Mouse (Mus musculus) megakaryocyte, embryonic 14.5 days (primary cell): ENCODE data around the gene Aes. TPM values are rescaled to one million over a fixed set of nuclear protein-coding genes. Genes with fewer than 3 reads are reported as not detected.

ENCODE experiments used
- H3K27me3 ChIP-seq: replicated peaks from 2 replicates; pipeline ENCODE3; 2012; ENCODE audit warnings: inconsistent platforms
- H3K36me3 ChIP-seq: replicated peaks from 2 replicates; pipeline ENCODE3; 2012; ENCODE audit warnings: low read length, inconsistent platforms, mixed read lengths
- H3K4me1 ChIP-seq: 2 replicates; pipeline ENCODE4 v1.6.1; 2012; ENCODE audit warnings: inconsistent platforms
- H3K4me3 ChIP-seq: replicated peaks from 2 replicates; pipeline ENCODE3; 2012; ENCODE audit warnings: moderate library complexity, mild to moderate bottlenecking, inconsistent platforms
- H3K9me3 ChIP-seq: 2 replicates; pipeline ENCODE4 v1.6.1; 2012; ENCODE audit warnings: inconsistent platforms
- FLI1 ChIP-seq: IDR thresholded peaks from 2 replicates; pipeline ENCODE4 v1.6.1; 2012; ENCODE audit warnings: low read length, inconsistent platforms, mixed read lengths
- GATA1 ChIP-seq: IDR thresholded peaks from 3 replicates; pipeline ENCODE4 v1.6.1; 2012; ENCODE audit warnings: mixed read lengths, low read length, inconsistent platforms, borderline replicate concordance
- polyA plus RNA-seq: library from polyadenylated mRNA; stranded (reverse); fragments of >175 nt; gene quantifications from 2 replicates; pipeline ENCODE4 v1.2.3, GENCODE M21; 2012; ENCODE audit warnings: low replicate concordance; ENCODE audit not compliant: insufficient read depth

The Aes gene
- polyA plus RNA-seq, 1 experiment: 2,412 TPM

DNA sequence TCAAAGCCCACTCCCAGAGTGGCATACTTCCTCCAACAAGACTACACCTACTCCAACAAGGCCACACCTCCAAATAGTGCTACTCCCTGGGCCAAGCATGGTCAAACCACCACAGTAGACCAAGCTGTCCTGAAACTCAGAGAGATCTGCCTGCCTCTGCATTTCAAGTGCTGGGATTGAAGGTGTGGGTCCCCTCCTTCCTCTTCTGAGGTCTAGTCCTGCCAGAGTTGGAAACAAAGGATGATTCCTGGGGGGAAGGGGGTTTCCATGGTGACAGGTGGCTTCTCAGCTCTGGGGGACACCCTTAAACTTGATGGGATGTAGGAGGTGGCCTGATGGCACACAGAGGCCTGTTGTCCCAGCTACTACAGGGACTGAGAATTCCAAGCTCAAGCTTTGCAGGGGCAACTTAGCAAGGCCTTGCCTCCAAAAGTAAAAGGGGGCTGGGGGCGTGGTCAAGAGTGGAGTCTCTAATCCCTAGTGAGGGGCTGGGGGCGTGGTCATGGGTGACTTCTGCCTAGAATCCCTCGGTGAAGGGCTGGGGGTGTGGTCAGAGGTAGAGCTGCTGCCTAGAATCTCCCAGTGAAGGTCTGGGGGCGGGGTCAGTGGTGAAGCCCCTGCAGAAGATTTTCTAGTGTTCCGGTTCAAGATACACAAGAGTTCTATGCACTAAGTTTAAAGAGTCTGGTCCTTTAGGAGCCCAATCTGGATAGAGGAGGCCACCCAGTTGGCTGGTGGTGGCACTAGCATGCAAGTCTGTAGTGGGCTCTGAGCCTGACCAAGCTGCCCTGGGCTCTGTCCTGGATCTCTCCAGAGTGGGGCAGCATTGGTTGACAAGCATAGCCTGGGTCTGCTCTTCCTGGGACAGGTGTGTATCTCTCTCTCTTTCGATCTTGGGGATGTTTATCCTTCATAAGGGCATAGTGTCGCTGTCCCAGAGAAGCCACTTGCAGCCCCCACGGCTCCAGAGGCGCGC lies 15.1 kb downstream of the Aes start, which contains the start of gene Tle2:
Tle2 (plus strand) TSS at position 481 of the 976 bp plus-strand sequence.
- Histone ChIP-seq H3K36me3 (peaks cover 9% of the 10 kb centered on the region), H3K9me3 (peaks cover 13% of the 10 kb centered on the region; the same call in 1 of the 2 replicates), H3K27me3 (peaks cover 61% of the 10 kb centered on the region), H3K4me3 (peak within 1 kb of the TSS; percentile 90), H3K4me1 (peaks cover 83% of the 10 kb centered on the region)
- TF ChIP-seq FLI1 (no peak), GATA1 (no peak)

DNA sequence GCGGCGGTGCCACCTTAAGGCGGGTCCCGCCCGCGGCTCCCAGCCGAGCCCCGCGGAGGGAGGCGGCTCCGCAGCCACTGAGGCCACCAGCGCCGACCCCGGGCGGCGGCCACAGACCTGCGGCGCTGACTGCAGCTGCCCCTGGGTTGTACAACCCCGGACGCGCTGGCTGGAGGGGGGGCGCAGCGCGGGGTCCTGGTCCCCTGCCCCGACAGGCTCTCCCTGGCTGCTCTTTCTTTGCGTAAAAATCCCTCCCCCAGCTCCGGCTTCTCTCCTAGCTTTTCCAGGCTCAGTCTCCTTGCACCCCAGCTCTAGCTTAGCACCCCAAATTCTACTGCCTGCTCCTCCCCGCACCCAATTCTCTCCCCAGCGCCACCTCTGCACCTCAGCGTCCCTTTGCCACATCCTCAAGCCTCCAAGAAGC lies 15.9 kb downstream of the Aes start:
- peaks cover 67% of the 10 kb centered on the region for H3K27me3 ChIP-seq

DNA sequence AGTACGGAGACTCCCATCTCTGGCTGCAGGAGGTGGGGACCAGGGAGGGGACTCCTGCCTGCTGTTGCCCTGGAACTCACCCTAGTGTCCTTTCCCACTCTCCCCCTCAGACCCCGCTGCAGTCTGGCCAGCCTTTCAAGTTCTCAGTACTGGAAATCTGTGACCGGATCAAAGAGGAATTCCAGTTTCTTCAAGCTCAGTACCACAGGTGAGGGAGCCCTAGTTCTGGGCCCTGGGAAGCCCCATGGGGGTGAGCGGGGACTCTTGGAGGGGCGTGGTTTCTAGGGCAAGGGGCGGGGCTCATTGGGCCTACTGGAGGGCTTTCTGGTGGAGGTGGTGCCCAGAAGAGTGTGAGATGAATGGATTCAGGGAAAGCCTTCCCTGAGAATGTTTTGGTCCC lies 16.4 kb downstream of the Aes start:
- Histone ChIP-seq H3K9me3 (peaks cover 13% of the 10 kb centered on the region; the same call in 1 of the 2 replicates), H3K4me1 (peaks cover 83% of the 10 kb centered on the region), H3K27me3 (peaks cover 70% of the 10 kb centered on the region), H3K4me3 (peak overlapping the region; percentile 90), H3K36me3 (peaks cover 9% of the 10 kb centered on the region)
- TF ChIP-seq GATA1 (no peak), FLI1 (no peak)

More for the DNA sequence above, 15.9 kb downstream of the Aes start:
- peaks cover 83% of the 10 kb centered on the region for H3K4me1 ChIP-seq
- peaks cover 9% of the 10 kb centered on the region for H3K36me3 ChIP-seq
- peak overlapping the region; percentile 90 for H3K4me3 ChIP-seq
- no peak for TF ChIP-seq GATA1
- TF ChIP-seq FLI1: no peak
- H3K9me3 ChIP-seq: peaks cover 13% of the 10 kb centered on the region; the same call in 1 of the 2 replicates

- TF ChIP-seq FLI1: no peak
- TF ChIP-seq GATA1: no peak
- H3K9me3 ChIP-seq: peaks cover 8% of the 10 kb centered on the region; the same call in 1 of the 2 replicates
- peak overlapping the region; percentile 89 for H3K4me3 ChIP-seq
- H3K36me3 ChIP-seq: peaks cover 12% of the 10 kb centered on the region
- H3K27me3 ChIP-seq: peaks cover 61% of the 10 kb centered on the region
- peaks cover 90% of the 10 kb centered on the region for H3K4me1 ChIP-seq
These were observed 20.7 kb downstream of the Aes start for GRCm38 (mm10) chr10:81579967-81580366.

- peaks cover 56% of the 10 kb centered on the region for H3K27me3 ChIP-seq
- H3K9me3 ChIP-seq: peaks cover 8% of the 10 kb centered on the region; the same call in 1 of the 2 replicates
- no peak for TF ChIP-seq FLI1
- no peak for TF ChIP-seq GATA1
These were observed 21.3 kb downstream of the Aes start for GRCm38 (mm10) chr10:81580441-81581070.

DNA sequence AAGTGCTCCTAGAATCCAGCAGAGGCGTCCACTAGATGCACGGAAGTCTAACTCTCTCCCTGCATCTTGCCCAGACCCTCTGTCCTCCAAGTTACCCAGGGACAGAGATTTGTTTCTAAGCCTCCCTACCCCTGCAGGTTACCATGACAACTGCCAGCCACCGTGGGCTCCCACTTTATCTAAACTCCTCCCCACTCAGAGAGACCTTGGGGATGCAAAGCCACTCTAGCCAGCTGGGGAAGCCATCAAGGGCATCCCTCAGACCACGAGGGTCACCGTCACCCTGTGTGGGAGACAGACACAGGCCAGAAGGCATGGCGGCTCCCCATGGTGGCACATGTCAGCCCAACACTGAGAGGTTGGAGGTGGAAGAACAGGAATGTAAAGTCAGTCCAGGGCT lies 24.1 kb downstream of the Aes start:
- Histone ChIP-seq H3K4me3 (no peak overlapping the region), H3K9me3 (no peaks in the 10 kb centered on the region), H3K27me3 (peaks cover 46% of the 10 kb centered on the region), H3K36me3 (peaks cover 36% of the 10 kb centered on the region), H3K4me1 (peaks cover 83% of the 10 kb centered on the region)
- no peak for TF ChIP-seq GATA1
- TF ChIP-seq FLI1: no peak

More at GRCm38 (mm10) chr10:81580441-81581070, 21.3 kb downstream of the Aes start:
- Histone ChIP-seq H3K36me3 (peaks cover 17% of the 10 kb centered on the region), H3K4me3 (peak overlapping the region; percentile 89), H3K4me1 (peaks cover 90% of the 10 kb centered on the region)

- no peak for TF ChIP-seq GATA1
- Histone ChIP-seq H3K36me3 (peaks cover 86% of the 10 kb centered on the region), H3K4me3 (no peak overlapping the region), H3K4me1 (peaks cover 41% of the 10 kb centered on the region), H3K27me3 (peaks cover 28% of the 10 kb centered on the region), H3K9me3 (no peaks in the 10 kb centered on the region)
These were observed 29.5 kb downstream of the Aes start for GRCm38 (mm10) chr10:81588739-81589138.

- Histone ChIP-seq H3K36me3 (peaks cover 90% of the 10 kb centered on the region), H3K4me1 (peaks cover 41% of the 10 kb centered on the region), H3K27me3 (peaks cover 22% of the 10 kb centered on the region), H3K9me3 (no peaks in the 10 kb centered on the region), H3K4me3 (no peak overlapping the region)
- TF ChIP-seq FLI1: no peak
- TF ChIP-seq GATA1: no peak
These were observed 32.6 kb downstream of the Aes start for GRCm38 (mm10) chr10:81591846-81592245.

GRCm38 (mm10) chr10:81592631-81593030 lies 33.3 kb downstream of the Aes start:
- peaks cover 15% of the 10 kb centered on the region for H3K27me3 ChIP-seq

More at GRCm38 (mm10) chr10:81592631-81593030, 33.3 kb downstream of the Aes start:
- H3K36me3 ChIP-seq: peaks cover 83% of the 10 kb centered on the region
- no peaks in the 10 kb centered on the region for H3K9me3 ChIP-seq
- no peak for TF ChIP-seq FLI1
- TF ChIP-seq GATA1: no peak
- no peak overlapping the region for H3K4me3 ChIP-seq
- H3K4me1 ChIP-seq: peaks cover 46% of the 10 kb centered on the region
